Mouse (Mus musculus) midbrain, embryonic 15.5 days (tissue): ENCODE results near the gene Cep170. TPM values are rescaled to one million over a fixed set of nuclear protein-coding genes. Genes with fewer than 3 reads are reported as not detected.

ENCODE experiments used
- ATAC-seq: fragments of 200-750 bp; cut with Nextera tagmentation; replicated peaks from 2 replicates; pipeline ENCODE4 v1.8.0; 2017; ENCODE audit warnings: moderate TSS enrichment
- H3K27ac ChIP-seq: fragments of 300-500 bp; sonication (generic); 2 replicates; pipeline ENCODE4 v1.5.1; 2015; ENCODE audit warnings: mild to moderate bottlenecking, inconsistent platforms
- H3K27me3 ChIP-seq: fragments of 300-500 bp; sonication (generic); replicated peaks from 2 replicates; pipeline ENCODE4 v1.6.1; 2015; ENCODE audit warnings: inconsistent platforms
- H3K36me3 ChIP-seq: fragments of 300-500 bp; sonication (generic); replicated peaks from 2 replicates; pipeline ENCODE4 v1.6.1; 2015; ENCODE audit warnings: inconsistent platforms
- H3K4me1 ChIP-seq: fragments of 300-500 bp; sonication (generic); 2 replicates; pipeline ENCODE4 v1.6.1; 2015; ENCODE audit warnings: inconsistent platforms
- H3K4me2 ChIP-seq: fragments of 300-500 bp; sonication (generic); 2 replicates; pipeline ENCODE4 v1.6.1; 2015; ENCODE audit warnings: inconsistent platforms, mild to moderate bottlenecking, moderate library complexity
- H3K4me3 ChIP-seq: fragments of 300-500 bp; sonication (generic); 2 replicates; pipeline ENCODE4 v1.5.1; 2015; ENCODE audit warnings: mild to moderate bottlenecking, inconsistent platforms
- H3K9ac ChIP-seq: fragments of 300-500 bp; sonication (generic); 2 replicates; pipeline ENCODE4 v1.6.1; 2015; ENCODE audit warnings: mild to moderate bottlenecking, inconsistent platforms
- H3K9me3 ChIP-seq: fragments of 300-500 bp; sonication (generic); 2 replicates; pipeline ENCODE4 v1.6.1; 2016; ENCODE audit warnings: inconsistent platforms
- WGBS: fragments of 180-500 bp; shearing (Covaris S2); methylation state at CpG from one replicate; pipeline ENCODE4 v1.1.7; 2015; ENCODE audit warnings: mixed read lengths; 5-methylcytosine and 5-hydroxymethylcytosine counted together
- microRNA counts: library from miRNA; unstranded; fragments of <30 nt; microRNA quantifications from one replicate; lab custom pipeline; 2016
- microRNA-seq: library from miRNA; unstranded; fragments of <30 nt; microRNA quantifications from one replicate; pipeline ENCODE4, GENCODE M21; 2016
- polyA plus RNA-seq: library from polyadenylated mRNA; unstranded; fragments of >200 nt; fragmentation: Nextera tagmentation; extraction: Ambion mirVana; gene quantifications from 2 replicates; pipeline ENCODE4 v1.2.1, GENCODE M21; 2015

Cep170 gene
- polyA plus RNA-seq, 1 experiment from 2014 or later = 138 TPM

GRCm38 (mm10) chr1:176723858-176724713 is 89.8 kb downstream of the Cep170 start:
- Histone ChIP-seq H3K27ac (no peak overlapping the region), H3K4me1 (no peaks in the 10 kb centered on the region), H3K4me3 (no peak overlapping the region), H3K36me3 (no peaks in the 10 kb centered on the region), H3K9me3 (no peaks in the 10 kb centered on the region), H3K4me2 (no peak overlapping the region), H3K9ac (no peak overlapping the region), H3K27me3 (no peaks in the 10 kb centered on the region)
- no peak for ATAC-seq
- 83% methylated on average over 8 of the region's 8 CpGs for WGBS

GRCm38 (mm10) chr1:176712436-176712835 is 101.4 kb downstream of the Cep170 start:
- Histone ChIP-seq H3K27me3 (no peaks in the 10 kb centered on the region), H3K4me1 (no peaks in the 10 kb centered on the region), H3K9me3 (no peaks in the 10 kb centered on the region), H3K27ac (no peak overlapping the region), H3K4me3 (no peak overlapping the region), H3K4me2 (no peak overlapping the region), H3K36me3 (no peaks in the 10 kb centered on the region), H3K9ac (no peak overlapping the region)
- 57% methylated on average over 2 of the region's 2 CpGs for WGBS
- 0 out of 2 replicates have a peak, but pooled peaks have one; percentile 48 for ATAC-seq

- WGBS = 97% methylated on average over 1 of the region's 1 CpGs
- no peaks in the 10 kb centered on the region for H3K4me1 ChIP-seq
- H3K4me2 ChIP-seq = no peak overlapping the region
These were observed 113.6 kb downstream of the Cep170 start for GRCm38 (mm10) chr1:176700226-176700625.

GRCm38 (mm10) chr1:176699793-176700192 is 114.1 kb downstream of the Cep170 start:
- Histone ChIP-seq H3K27ac (no peak overlapping the region), H3K4me3 (no peak overlapping the region), H3K36me3 (no peaks in the 10 kb centered on the region), H3K9me3 (no peaks in the 10 kb centered on the region), H3K4me2 (no peak overlapping the region), H3K27me3 (no peaks in the 10 kb centered on the region), H3K4me1 (no peaks in the 10 kb centered on the region), H3K9ac (no peak overlapping the region)
- 0 out of 2 replicates have a peak, but pooled peaks have one; percentile 39 for ATAC-seq

More at GRCm38 (mm10) chr1:176700226-176700625, 113.6 kb downstream of the Cep170 start:
- H3K27me3 ChIP-seq = no peaks in the 10 kb centered on the region
- no peak overlapping the region for H3K9ac ChIP-seq
- no peak for ATAC-seq
- no peak overlapping the region for H3K4me3 ChIP-seq
- no peaks in the 10 kb centered on the region for H3K36me3 ChIP-seq
- no peak overlapping the region for H3K27ac ChIP-seq
- no peaks in the 10 kb centered on the region for H3K9me3 ChIP-seq

- peak; percentile 80; the same call in 1 of the 2 replicates for ATAC-seq
- 79% methylated on average over 3 of the region's 3 CpGs for WGBS
- H3K4me1 ChIP-seq = no peaks in the 10 kb centered on the region
- H3K9me3 ChIP-seq = no peaks in the 10 kb centered on the region
- no peaks in the 10 kb centered on the region for H3K27me3 ChIP-seq
- H3K36me3 ChIP-seq = no peaks in the 10 kb centered on the region
- no peak overlapping the region for H3K9ac ChIP-seq
- no peak overlapping the region for H3K4me2 ChIP-seq
- no peak overlapping the region for H3K27ac ChIP-seq
- H3K4me3 ChIP-seq = no peak overlapping the region
These were observed 115.2 kb downstream of the Cep170 start for GRCm38 (mm10) chr1:176698647-176699046.

GRCm38 (mm10) chr1:176697091-176697490 is 116.8 kb downstream of the Cep170 start:
- WGBS = 21% methylated on average over 7 of the region's 7 CpGs
- Histone ChIP-seq H3K4me2 (no peak overlapping the region), H3K27me3 (no peaks in the 10 kb centered on the region), H3K4me1 (no peaks in the 10 kb centered on the region), H3K9ac (no peak overlapping the region), H3K36me3 (no peaks in the 10 kb centered on the region), H3K27ac (no peak overlapping the region), H3K9me3 (no peaks in the 10 kb centered on the region), H3K4me3 (no peak overlapping the region)
- no peak for ATAC-seq

- no peak overlapping the region for H3K4me2 ChIP-seq
- no peaks in the 10 kb centered on the region for H3K4me1 ChIP-seq
- no peak overlapping the region for H3K4me3 ChIP-seq
- no peak overlapping the region for H3K9ac ChIP-seq
- H3K27me3 ChIP-seq = no peaks in the 10 kb centered on the region
- no peak overlapping the region for H3K27ac ChIP-seq
- WGBS = 96% methylated on average over 11 of the region's 11 CpGs
- H3K36me3 ChIP-seq = no peaks in the 10 kb centered on the region
- H3K9me3 ChIP-seq = no peaks in the 10 kb centered on the region
- no peak for ATAC-seq
These were observed 122.8 kb downstream of the Cep170 start for GRCm38 (mm10) chr1:176691101-176691500.

GRCm38 (mm10) chr1:176688251-176688880 is 125.5 kb downstream of the Cep170 start:
- ATAC-seq = no peak

More at GRCm38 (mm10) chr1:176688251-176688880, 125.5 kb downstream of the Cep170 start:
- no peak overlapping the region for H3K4me2 ChIP-seq
- H3K36me3 ChIP-seq = no peaks in the 10 kb centered on the region
- H3K27me3 ChIP-seq = no peaks in the 10 kb centered on the region
- H3K4me1 ChIP-seq = no peaks in the 10 kb centered on the region
- H3K4me3 ChIP-seq = no peak overlapping the region
- no peak overlapping the region for H3K27ac ChIP-seq
- H3K9me3 ChIP-seq = no peaks in the 10 kb centered on the region
- H3K9ac ChIP-seq = no peak overlapping the region
- 88% methylated on average over 6 of the region's 6 CpGs for WGBS

MicroRNAs encoded within 50 kb of the gene (microRNA counts, 519-probe panel; counts per million panel counts)
- microRNA mmu-miR-350 (lab: Ali Mortazavi, UCI) = 3,595 counts per million, percentile 82 among the panel's probes with 10 or more counts

Small RNA genes within 50 kb of the gene (microRNA-seq; reads per million reads assigned to microRNA genes)
- gene Mir350 = 621 reads per million, percentile 74 among the genes with 10 or more reads in this experiment

Other genes starting within 250 kb of the Cep170 start
- 27.8 and 28.2 TPM in 2 replicates for gene Sdccag8, start 593 bp upstream of the Cep170 start, polyA plus RNA-seq